Mouse (Mus musculus) cortical plate, adult 2 months (tissue): ENCODE data around the gene Zfyve19.

ENCODE experiments used
- CTCF ChIP-seq: fragments of 200-500 bp; IDR thresholded peaks from 2 replicates; pipeline ENCODE4 v1.5.1; 2011; ENCODE audit warnings: mild to moderate bottlenecking, control low read depth, low read length; ENCODE audit not compliant: insufficient read depth; ENCODE audit errors: extremely low read depth
- POLR2A ChIP-seq: fragments of 200-500 bp; IDR thresholded peaks from 2 replicates; pipeline ENCODE4 v1.6.1; 2011; ENCODE audit warnings: mild to moderate bottlenecking, low read length, control low read depth; ENCODE audit not compliant: insufficient read depth; ENCODE audit errors: extremely low read depth

DNA sequence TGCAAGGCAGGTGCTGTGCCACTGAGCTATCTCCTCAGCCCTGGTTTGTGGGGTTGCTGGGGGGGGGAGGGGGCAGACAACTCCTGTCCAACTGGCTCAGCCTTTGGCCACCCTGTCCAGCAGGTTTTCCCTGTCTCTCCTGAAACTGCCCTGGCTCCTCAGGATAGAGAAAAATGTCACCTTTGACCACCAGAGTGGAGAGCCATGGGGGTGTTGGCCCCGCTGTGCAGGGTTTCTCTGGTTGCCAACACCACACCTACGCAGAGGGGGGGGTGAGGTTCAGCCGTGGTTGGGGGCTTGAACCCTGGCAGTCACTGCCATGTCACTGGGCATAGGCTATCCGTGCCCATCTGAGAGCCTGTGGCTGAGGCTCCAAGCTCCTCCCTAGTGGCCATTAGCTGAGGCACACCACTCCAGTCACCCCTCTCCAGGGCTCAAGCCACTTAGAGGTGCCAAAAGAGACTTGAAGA lies 41.2 kb downstream of the Zfyve19 start:
- no peak for TF ChIP-seq CTCF
- no peak for TF ChIP-seq POLR2A
